Mouse (Mus musculus): ENCODE results near the gene Hyls1.

Hyls1 gene

DNA sequence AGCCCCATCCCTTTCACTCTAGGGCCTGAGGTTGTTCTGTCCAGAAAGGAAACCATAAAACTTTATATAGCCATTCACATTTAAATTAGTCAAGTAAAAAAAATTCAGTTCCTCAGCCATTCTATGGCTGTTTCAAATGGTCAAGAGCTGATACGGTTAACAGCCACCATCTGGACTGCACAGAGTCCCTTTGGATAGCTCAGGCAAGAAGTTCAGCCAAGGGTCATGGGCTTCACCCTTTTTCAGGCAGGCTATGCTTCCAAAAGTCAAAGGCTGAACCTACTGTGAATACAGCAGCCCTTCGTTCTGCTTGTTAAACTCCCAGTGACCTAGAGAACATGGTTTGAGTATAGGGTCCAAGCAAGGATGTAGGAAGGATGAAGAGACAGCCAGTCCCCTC lies 25.5 kb downstream of the Hyls1 start:
- no peak for DNase-seq (ENCODE audit: low spot score in 2 of 2)

DNA sequence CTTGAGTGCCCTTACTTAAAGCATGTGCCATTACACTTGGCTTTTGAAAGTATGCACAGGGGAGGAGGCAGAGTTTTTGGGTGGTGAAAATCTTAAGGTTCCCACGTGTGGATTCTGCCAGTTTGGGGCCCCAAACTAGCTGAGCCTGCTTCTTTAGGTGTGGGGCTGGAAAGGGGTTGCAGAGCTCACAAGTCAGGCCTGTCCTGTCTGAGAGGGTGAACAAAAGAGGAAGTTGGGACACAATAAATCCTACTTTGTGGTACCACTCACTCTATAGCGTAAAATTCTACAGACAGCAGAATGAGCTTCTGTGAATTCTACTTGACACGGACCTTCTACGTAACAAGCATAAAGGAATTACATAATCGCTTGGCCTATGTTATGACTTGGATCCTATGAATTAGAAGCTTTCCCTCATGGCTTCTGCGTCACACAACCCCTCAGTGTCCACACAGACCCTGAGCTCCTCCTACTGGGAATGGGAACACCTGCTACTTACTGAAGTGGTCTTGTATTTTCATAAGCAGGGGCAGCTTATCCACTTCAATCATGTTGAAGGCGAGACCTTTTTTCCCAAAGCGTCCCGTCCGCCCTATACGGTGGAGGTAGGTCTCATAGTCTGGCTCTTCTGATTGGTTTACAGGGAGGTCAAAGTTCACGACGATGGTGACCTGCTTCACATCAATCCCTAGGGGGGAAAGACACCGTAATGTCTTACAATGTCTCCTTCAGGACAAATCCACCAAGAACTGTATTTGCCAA lies 26.9 kb downstream of the Hyls1 start:
- DNase-seq (ENCODE audit: low spot score in 2 of 2): no peak

DNA sequence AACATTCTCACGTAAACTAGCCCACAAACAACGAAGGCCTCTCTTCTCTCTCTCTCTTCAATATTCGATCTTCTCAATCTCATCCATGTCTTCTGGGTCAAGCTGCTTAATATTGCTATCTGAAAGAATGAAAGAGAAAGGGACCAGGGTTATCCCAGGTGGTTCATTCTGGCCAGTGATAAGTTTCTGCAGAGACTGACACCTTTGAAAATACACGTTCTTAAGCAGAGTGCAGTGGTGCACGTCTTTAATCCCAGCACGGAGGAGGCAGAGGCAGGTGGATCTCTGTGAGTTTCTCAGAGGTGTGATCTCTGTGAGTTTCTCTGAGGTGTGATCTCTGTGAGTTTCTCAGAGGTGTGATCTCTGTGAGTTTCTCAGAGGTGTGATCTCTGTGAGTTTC lies 28.3 kb downstream of the Hyls1 start:
- DNase-seq (ENCODE audit: low spot score in 2 of 2): no peak

DNA sequence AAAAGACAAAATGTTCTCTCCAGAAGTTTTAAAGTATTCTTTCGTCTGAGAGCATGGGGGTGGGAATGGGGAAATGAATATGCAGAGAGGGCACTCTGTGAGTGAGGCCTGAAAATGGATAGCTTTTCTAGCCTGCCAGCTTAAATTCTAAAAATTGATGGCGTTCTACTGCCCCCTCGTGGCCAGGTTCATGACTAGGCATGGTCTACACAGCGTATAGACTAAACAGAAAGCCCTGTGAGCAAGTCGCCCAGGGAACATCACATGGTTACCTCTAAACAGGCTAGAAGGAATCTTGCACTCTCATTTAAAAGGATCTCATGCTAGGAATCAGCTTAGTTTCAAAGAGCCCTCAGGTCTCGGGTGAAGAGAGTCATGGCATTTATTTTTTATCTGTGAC lies 28.7 kb downstream of the Hyls1 start:
- DNase-seq (ENCODE audit: low spot score in 2 of 2): peak; percentile 75 to 87

DNA sequence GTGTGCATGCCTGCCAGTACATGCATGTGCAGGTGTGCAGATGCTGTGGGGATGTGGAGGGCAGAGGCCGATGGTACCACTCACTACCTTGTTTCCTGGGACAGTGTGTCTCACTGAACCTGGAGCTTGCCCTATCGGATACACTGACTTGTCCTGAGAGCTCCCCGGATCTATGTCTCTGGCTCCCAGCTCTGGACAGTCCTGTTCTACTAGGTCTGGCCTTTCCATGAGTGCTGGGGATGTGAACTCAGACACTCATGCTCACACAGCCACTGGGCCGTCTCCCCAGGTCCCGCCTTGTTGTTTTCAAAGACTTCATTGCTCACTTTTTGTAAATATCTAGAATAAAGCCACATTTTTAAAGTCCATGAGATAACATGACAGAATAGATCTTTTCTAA lies 29.2 kb downstream of the Hyls1 start:
- no peak for DNase-seq (ENCODE audit: low spot score in 2 of 2)

DNA sequence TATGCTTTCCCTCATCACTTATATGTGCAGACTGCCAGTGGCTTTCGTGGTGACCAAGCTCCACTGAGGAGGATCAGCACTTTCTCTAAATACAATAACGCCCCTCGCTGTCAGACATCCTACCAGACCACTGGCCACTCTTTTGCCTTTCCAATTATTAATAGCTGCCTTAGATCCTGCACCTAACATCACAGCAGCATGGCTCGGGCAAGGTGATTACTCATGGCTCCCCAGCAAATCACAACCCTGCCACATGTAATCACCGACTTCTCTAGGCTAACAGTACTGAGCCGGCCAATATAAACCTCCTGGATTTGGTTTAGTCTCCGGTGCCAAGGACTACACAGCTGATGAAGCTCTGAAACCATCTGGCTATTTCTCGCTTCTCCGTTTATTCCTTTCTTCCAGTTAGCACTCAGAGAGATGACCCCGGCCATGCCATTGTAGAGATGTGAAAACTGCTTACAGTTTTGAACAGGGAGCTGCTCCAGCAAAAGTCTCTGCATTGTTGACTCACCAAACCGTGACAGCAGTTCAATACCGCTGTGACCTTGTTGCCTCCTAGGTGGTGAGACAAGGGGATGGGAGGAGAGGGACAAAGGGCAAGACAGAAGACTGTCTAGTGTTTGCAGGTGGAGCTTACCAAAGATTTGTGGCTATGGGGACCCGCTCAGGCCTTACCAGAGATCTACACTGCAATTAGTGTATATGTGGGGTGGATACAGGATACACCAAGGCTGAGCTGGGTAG lies 31.0 kb downstream of the Hyls1 start:
- no peak for DNase-seq (ENCODE audit: low spot score in 2 of 2)

DNA sequence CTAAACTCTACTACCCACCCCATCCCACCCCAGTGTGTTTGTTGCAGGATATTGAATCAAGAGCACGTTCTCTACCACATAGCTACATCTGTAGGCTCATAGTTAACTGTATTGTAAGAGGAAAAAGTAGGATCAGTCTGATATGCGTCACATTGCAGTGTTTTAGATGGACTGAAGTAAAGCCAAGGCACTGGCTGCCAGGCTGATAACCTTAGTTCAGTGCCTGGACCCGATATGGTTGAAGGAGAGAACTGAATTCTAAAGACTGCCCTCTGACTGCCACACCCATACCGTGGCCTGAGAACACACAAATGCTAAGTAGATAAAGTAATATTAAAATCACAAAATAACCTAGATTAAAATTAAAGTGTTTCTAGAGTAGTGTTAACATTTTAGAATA lies 34.3 kb downstream of the Hyls1 start:
- no peak for DNase-seq (ENCODE audit: low spot score in 2 of 2)

DNA sequence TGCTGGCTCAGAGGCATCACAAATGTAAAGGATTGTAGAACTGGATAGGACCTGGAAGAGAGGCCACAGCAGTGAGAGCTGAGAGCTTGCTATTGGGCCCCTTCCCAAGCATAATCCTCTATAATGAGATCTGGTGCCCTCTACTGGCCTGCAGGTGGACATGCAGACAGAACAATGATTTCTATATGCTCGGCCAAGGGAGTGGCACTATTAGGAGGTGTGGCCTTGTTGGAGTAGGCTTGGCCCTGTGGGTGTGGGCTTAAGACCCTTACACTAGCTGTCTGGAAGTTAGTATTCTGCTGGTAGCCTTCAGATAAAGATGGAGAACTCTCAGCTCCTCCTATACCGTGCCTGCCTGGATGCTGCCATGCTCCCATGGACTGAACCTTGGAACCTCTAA lies 35.1 kb downstream of the Hyls1 start:
- peak; percentile 64 to 66 for DNase-seq (ENCODE audit: low spot score in 2 of 2)

DNA sequence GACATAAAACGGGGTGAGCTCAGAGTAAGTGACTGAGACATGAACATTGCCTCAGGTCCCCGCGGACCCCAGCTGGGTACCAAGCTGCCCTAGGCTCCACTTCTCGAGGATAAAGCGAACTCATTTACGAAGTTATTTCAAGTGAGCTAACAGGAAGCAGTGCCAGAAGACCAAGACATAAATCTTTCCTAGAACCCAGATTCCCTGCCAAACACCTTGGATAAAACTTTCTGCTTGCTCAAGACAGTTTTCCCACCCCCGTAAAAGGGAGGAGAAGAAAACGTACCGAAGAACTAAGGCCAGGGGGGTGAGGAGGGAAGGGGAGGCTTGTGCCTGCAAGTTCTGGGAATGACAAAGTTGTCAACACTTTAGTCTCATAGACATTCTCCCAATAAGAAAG lies 36.9 kb downstream of the Hyls1 start:
- no peak for DNase-seq (ENCODE audit: low spot score in 2 of 2)

DNA sequence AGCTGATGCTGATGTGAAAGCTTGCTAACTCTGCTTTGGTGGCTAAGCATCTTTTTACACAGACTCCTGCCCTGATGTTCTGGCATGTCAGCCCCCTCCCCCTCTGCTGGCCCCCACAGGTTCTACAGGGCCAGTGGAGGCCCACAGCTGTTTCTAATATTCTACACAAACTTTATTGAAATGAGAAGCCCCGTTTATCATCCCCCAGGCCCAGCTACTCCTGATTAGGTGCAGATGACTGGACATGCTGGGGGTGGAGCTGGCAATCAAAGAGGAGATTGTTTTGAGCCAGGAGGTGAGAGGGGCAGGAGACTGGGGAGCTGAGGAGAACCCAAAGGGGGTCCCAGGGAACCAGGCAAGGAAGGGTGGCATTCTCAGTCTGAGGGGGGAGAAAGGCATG lies 40.4 kb downstream of the Hyls1 start:
- DNase-seq (ENCODE audit: low spot score in 2 of 2): no peak

DNA sequence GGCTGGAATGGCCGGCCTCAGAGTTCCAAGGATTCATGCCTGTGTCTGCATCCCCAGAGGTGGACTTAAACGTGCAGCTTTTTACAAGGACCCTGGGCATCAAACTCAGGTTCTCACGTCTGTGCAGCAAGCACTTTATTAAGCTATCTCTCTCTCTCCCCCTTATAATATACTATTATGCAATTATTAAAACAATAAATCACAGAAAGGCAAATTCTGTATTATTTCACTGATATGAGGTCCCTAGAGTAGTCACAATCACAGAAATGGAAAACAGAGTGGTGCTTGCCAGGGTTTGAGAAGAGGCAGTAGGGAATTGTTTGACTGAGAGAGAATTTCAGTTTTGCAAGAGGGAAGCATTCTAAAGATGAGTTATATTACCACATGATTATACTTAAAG lies 41.1 kb downstream of the Hyls1 start:
- no peak for DNase-seq (ENCODE audit: low spot score in 2 of 2)

DNA sequence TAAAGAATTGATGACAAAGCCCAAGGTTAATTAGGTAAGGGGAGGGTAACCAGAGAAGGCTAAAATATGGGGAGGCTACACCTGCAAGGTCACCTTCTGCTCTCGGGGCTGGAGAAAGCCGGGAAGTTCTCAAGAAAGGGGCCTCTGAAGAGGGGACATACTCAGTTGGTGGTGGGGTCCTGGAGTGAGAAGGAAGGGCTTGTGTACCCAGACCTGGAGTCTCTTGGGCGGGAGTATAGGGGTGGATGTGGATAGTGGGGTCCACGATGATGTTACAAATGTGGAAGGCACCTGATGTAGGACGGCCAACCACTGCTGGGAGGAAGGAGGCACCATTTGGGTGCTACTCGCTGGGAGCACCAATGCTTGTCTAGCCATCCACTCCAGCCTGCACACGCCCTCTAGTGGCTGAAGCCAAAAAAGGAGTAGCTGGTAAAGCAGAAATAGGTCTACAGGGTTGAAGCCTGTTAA lies 46.2 kb downstream of the Hyls1 start:
- DNase-seq (ENCODE audit: low spot score in 2 of 2): peak; percentile 84 to 86

DNA sequence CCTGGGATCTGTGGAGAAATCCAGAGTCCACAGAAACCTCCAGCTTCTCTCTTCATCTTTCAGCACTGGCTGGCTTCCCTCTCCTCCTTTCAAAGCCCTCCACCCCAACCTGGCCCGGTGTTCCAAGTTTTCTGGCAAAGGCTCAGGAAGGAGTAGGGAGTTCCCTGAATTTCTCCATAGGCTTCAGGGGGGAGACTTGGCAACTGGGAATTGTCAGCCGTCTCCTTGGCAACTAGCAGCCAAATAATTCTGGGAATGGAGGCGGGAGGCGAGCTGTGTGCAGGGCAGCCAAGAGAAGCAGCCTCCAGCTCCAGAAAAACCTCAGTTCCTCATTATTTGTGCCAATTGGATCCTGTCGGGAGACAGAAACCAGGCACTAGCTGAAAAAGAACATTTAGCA lies 46.7 kb downstream of the Hyls1 start:
- DNase-seq (ENCODE audit: low spot score in 2 of 2): peak; percentile 77 to 86

DNA sequence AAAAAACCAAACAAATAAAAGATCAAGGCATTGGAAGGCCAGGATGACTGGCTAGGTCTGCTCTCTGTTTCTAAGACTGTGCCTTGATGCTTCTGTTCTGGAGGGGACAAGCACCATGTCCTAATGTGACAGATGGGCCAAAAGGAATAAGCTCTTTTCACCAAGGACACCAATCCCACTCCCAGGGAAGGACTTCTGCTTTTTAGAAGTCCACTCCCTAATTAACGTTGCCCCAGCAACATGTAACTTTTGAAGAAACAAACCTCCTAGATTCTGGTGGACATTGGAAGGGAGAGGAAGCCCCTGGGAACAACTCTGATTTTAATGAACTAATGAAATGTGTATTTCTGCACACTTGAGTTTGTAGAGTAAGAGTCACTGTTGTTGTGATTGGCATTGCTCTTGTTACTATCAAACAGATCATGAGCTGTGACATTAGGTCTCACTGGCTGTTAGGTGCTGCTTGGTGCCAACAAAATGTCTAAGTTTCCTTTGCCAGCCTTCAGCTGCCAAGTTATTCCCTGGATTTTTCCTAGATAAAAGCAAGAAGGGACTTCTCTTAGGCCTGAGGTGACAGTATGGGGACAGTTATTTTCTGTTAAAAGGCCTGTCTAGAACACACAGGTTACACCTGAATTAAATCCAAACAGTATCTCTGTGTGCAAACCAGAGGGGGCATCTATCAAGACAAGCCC lies 47.2 kb downstream of the Hyls1 start:
- no peak for DNase-seq (ENCODE audit: low spot score in 2 of 2)

DNA sequence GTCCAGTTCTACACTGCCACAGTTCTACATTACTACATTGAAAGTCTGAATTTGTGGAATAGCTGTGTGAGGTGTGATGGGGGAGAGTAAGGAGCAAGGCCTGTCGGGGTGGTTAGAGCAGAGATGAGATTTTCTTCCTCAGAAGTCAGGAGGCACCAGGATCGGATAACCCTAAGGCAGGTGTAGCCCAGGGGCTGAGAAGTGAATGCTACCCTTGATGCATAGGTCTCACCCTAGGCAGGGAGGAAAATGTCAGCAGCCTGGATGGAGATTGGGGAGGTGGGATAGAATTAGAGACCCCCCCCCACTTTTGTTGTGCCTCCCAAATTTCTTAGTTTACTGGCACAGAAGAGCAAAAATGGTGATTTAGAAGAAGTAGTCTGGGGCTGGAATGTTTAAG lies 48.0 kb downstream of the Hyls1 start:
- no peak for DNase-seq (ENCODE audit: low spot score in 2 of 2)

DNA sequence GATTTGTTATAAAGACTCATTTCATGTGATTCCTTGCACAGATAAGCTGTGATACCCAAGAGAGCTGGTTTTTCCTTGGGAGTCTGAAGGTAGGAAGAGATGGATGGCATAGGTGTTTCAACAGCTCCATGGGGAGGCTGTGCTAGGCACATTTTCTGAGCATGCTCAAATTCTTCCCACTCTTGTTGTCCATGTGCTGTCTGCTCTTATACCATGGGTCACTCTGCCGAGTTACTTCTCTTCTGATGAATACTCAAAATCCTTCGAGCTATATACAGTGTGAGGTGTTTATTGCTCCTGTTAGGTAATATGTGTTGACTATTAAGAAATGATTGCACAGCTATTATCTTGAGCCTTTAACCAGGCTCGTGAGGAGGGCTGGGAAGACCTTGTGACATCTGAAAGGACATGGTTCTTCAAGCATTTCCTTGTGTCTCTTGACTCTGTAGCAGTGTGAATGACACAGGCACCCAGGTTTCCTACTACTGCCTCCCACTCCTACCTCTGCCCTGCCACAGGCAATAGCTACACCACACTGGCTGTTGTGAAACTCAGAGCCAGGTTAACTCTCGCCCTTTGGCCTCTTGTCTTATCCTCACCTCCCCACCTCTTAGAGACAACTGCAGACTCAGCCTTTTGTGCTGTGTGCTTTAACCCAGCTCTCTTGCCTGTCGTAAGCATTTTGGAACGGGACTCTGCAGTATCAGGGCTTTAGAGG lies 49.4 kb downstream of the Hyls1 start:
- DNase-seq (ENCODE audit: low spot score in 2 of 2): no peak

DNA sequence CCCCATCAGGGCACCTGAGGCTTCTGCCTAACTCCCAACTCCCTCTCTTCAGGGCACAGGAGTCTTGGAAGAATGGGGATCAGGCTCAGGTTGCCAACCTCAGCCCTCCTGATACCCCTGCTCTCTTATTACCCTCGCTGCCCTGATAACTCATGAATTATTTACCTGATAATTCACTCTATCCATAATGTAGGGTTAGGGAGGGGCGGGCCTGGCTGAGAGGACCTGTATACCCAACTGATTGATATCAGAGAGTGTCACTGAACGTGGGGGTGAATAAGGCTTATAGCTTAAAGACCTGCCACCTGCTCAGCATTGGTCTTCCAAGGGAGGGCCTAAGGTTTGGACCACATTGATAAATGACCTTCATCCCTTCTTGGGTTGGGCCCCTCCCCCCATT lies 52.0 kb downstream of the Hyls1 start, which contains the start of gene Gm1113:
Gene Gm1113, minus strand, starts transcription at position 101 of the 400 bp plus-strand sequence.
- no peak for DNase-seq (ENCODE audit: low spot score in 2 of 2)

DNA sequence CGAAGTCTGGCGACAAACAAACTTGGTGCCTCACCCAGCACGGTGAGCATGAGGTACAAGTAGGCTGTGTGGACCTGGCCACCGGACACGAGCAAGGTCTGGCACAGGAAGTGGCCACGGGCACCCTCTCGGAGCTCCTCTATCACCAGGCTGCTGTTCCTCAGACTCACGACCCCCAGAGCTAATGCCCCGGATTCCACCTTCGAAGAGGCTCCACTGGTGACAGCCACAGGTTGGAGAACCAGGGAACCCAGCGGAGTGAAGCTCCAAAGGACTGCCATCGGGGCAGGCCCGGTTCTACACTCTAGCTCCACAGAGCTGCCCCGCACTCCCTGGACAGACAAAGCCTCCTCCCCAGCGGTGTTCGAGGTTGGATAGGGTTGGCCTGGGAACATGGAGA lies 53.5 kb downstream of the Hyls1 start:
- DNase-seq (ENCODE audit: low spot score in 2 of 2): no peak

DNA sequence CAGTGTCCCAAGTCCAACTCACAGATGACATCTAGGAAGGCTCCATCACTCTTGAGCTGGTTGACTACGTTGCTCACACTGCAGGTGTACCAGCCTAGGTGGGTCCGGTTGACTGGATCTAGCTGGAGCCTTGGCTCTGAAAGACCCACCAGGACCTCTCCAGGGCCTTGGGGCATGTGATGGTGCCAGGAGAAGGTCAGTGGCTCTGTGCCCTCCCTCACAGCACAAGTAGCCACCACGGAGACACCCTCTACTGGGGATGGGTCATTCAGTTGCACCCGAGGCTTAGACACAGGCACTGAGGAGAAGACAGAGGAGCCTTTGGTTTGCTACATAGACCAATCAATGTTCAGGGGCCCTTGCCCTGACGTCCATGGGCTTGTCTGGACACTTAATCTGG lies 54.0 kb downstream of the Hyls1 start:
- no peak for DNase-seq (ENCODE audit: low spot score in 2 of 2)

DNA sequence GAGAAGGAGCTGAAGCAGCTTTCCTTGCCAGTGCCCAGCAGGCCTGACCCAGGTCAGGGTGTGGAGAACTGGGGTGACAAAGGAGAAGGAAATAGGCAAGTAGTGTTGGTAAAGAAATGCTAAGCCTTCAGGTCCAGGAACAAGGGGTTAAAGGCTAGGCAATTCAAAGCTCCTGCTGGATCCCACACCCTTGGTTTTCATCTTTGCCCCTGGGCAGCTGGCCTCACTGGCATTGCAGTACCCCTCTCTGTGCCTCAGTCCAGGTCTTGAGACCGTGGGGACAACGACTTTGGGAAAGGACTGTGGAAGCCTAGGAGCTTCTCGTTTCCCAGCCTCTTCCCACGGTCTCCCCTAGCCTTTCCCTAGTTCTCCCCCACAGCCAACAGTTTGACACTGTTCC lies 56.3 kb downstream of the Hyls1 start:
- no peak for DNase-seq (ENCODE audit: low spot score in 2 of 2)
